Mouse (Mus musculus) Patski (cell line): Measurements from ENCODE around the gene Rgsl1. TPM values are rescaled to one million over a fixed set of nuclear protein-coding genes. Genes with fewer than 3 reads are reported as not detected.

Experiments
- ATAC-seq: fragments of 100-300 bp; one replicate; pipeline ENCODE4 v1.8.0; 2021
- CTCF ChIA-PET: fragments of 350-600 bp; sonication (Branson Sonifier 250); formaldehyde crosslinking; loops from one replicate; lab custom pipeline; 2022; ENCODE audit warnings: inconsistent platforms; lab: Charles Lee
- POLR2A ChIA-PET: fragments of 350-600 bp; sonication (Branson Sonifier 250); formaldehyde crosslinking; loops from one replicate; lab custom pipeline; 2022; ENCODE audit warnings: antibody characterized with exemption, inconsistent platforms; lab: Charles Lee
- DNase-seq: peaks from one replicate; pipeline ENCODE4 v3.0.0-alpha.2; 2011; ENCODE audit warnings: low read depth, low spot score
- H3K27me3 ChIP-seq: fragments of 371-371 bp; one replicate; pipeline ENCODE4 v1.5.1; 2021
- CTCF ChIP-seq: fragments of 100-300 bp; IDR thresholded peaks from one replicate; pipeline ENCODE4 v1.5.1; 2021
- in situ Hi-C: fragments of 300-500 bp; cut with MboI; formaldehyde crosslinking; loops from 3 replicates; pipeline ENCODE4 v1.11.1; 2018; ENCODE audit warnings: low pct_unique_long_range_greater_than_20kb, mixed read lengths
- polyA plus RNA-seq: library from polyadenylated mRNA; unstranded; gene quantifications from one replicate; pipeline ENCODE4 v1.2.3, GENCODE M21; 2021

Rgsl1 gene
- polyA plus RNA-seq, 1 experiment from 2014 or later: 0.05 TPM

DNA sequence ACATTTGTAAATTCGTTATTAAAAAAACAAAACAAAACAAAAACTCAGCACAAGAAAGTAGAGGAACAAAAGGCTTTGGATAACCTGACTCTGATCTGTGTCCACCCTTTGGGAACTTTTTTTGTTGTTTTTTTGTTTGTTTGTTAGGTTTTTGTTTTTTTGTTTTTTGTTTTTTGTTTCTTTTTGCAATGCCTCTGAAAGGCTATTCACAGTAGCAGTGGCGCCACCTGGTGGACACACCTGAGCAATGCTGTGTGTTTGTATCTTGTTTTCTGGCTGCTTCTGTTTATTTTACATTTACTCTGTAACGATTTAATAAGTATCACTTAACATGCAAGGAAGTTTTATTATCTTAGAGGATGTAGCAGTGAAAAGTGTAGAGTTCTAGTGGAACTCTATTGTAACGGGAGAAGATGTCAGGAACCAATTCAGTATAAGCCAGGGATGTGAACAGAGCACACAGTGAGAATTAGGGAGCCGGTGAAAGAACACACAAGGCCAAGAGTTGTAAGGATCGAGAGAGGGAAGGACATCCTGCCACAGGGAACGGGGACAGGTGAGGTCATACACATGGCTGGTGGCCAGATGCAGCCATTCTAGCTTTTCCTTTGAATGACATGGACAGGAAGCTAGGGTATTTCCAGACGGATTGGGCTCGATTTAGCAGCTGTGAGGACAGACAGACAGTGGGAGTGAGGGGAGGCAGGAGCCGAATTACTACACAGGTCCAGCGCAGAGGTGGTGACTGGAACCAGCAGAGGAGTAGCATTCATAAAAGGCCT lies 101.4 kb downstream of the Rgsl1 start:
- no peak for DNase-seq
- ChIA-PET POLR2A (interaction anchor here (0.5 to 0.9 kb wide), 3 partner anchors 184 to 254 kb away, joined by 3 to 6 read pairs (median 4); no protein-coding TSS in a partner anchor), CTCF (interaction anchor here (0.7 to 2.0 kb wide), 4 partner anchors 11 to 191 kb away, joined by 3 to 14 read pairs (median 4); no protein-coding TSS in a partner anchor)
- no peak for ATAC-seq
- peak; percentile 91 for TF ChIP-seq CTCF
- in situ Hi-C loops: loop anchor here (10.0 kb wide), 3 partner anchors 308 to 698 kb away; no protein-coding TSS in a partner anchor
- H3K27me3 ChIP-seq: no peaks in the 10 kb centered on the region

DNA sequence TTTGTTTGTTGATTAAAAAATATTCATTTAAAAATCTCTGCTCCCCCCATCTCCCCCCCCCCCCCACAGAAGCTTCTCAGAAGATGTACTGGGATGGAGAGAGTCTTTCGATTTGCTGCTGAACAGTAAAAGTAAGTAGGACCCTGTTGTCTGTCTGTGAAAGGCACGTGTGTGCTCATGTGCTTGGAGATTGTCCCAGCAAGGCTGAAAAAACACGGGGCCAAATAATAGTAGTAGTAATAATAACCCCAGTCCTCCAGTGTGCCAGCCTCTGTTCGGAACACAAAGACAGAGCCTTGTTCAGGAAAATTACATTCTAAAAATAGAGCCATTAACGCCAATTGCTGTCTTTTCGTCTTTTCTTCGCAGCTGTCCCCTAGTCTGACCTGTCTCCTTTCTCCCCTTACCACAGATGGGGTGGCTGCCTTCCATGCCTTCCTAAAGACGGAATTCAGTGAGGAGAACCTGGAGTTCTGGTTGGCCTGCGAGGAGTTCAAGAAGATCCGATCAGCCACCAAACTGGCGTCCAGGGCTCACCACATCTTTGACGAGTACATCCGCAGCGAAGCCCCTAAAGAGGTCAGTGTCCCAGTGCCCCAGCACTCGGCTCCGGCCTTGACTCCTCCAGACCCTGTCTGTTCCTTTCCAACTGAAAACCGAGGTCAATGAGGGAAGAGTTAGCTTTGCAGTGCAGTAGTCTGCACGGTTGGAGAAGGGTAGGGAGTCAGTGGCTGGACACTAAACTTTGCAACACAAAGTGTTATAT lies 102.2 kb downstream of the Rgsl1 start:
- ChIA-PET POLR2A (interaction anchor here (0.6 kb wide), 1 partner anchor 195 kb away, joined by 5 read pairs; no protein-coding TSS in a partner anchor), CTCF (interaction anchor here (0.8 to 2.0 kb wide), 5 partner anchors 8 to 184 kb away, joined by 3 to 5 read pairs (median 4); no protein-coding TSS in a partner anchor)
- H3K27me3 ChIP-seq: no peaks in the 10 kb centered on the region
- no peak for TF ChIP-seq CTCF
- in situ Hi-C loops: loop anchor here (10.0 kb wide), 3 partner anchors 307 to 697 kb away; no protein-coding TSS in a partner anchor
- no peak for DNase-seq
- no peak for ATAC-seq

DNA sequence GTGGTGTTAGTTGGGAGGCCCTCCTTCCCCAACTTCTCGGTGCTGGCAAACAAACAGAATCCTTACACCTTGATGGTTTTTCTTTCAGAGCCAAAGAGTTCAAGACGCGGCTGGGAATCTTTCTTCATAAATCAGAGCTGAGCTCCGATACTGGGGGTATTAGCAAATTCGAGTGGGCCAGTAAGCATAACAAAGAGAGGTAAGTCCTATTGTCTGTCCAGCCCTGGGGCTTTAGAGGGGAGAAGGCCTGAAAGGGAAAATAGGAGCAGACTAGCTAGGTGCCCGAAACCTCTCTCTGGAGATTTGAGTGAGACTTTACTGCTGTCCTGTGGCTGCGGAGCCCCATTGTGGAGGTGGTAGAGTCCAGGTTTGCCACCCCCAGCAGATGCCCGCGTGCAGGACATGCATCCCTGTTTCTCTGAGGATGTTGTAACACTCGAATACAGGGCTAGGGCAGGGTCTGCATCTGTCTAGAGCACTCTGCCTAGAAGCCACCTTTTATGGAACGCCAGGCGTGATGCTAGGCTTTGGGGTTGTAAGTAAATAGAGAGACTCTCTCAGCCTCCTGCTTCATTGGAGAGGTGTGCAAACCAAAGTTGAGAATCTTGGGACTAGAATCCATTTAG lies 103.1 kb downstream of the Rgsl1 start:
- no peaks in the 10 kb centered on the region for H3K27me3 ChIP-seq
- ATAC-seq (no peak), DNase-seq (no peak)
- TF ChIP-seq CTCF: no peak
- in situ Hi-C loops: loop anchor here (10.0 kb wide), 3 partner anchors 306 to 696 kb away; no protein-coding TSS in a partner anchor
- ChIA-PET POLR2A (no interaction called here), CTCF (interaction anchor here (0.8 to 2.0 kb wide), 4 partner anchors 9 to 184 kb away, joined by 3 to 5 read pairs (median 4); no protein-coding TSS in a partner anchor)

DNA sequence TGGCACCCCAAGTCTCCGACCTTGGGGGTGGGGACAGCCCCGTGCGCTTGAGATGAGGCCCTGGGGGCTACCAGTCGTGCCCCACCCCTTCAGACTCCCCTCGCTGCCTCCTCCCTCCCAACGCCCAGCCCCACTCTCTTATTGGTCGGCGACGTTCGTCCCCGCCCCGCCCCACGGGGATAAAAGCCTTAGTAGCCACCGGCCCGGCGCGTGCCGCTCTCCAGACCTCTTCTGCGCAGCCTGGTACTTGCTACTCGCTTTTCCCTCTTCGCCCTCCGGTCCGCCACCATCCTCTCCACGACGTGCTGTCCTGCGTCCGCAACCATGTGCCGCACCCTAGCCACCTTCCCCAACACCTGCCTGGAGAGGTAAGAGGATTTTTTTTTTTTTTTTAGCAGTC lies 103.8 kb downstream of the Rgsl1 start, which contains the start of gene Rgs16:
Rgs16 (plus strand) TSS at position 205 of the 400 bp plus-strand sequence.
- in situ Hi-C loops: loop anchor here (10.0 kb wide), 3 partner anchors 305 to 695 kb away; no protein-coding TSS in a partner anchor
- no peaks in the 10 kb centered on the region for H3K27me3 ChIP-seq
- ATAC-seq: no peak

DNA sequence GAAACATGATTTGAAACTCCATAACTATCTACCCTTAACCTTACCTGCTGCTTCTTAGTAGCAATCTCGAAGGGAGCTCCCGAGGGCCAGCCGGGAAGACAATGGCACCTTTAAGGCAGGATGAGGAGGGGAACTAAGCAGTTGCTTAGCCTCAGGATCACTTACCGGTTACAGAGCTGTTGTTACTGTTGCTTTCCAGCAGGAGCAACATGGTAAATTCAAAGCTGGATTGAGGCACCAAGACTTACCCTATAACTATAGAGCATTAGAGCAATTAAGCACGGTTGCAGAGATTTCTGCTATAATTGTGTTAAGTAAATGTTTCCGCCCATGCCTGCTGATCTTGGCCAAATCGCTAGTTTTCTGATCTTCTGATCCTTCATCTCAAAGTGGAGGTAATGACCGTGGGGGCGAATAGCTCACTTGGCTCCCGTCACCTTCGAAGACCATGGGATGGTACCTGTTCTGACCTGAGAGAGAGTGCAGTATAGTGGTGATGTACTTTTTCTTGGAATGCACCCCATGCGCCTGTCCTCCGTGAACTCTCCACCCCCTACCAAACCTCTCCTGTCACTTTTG lies 104.4 kb downstream of the Rgsl1 start:
- POLR2A ChIA-PET: no interaction called here
- no peak for ATAC-seq
- no peak for TF ChIP-seq CTCF
- no peaks in the 10 kb centered on the region for H3K27me3 ChIP-seq
- DNase-seq: no peak
- CTCF ChIA-PET: no interaction called here
- in situ Hi-C loops: loop anchor here (10.0 kb wide), 3 partner anchors 305 to 695 kb away; no protein-coding TSS in a partner anchor

More for the DNA sequence above, 103.8 kb downstream of the Rgsl1 start, which contains the start of gene Rgs16:
- CTCF ChIA-PET: interaction anchor here (1.2 to 2.0 kb wide), 2 partner anchors 9 to 11 kb away, joined by 3 to 5 read pairs; no protein-coding TSS in a partner anchor
- no peak for TF ChIP-seq CTCF
- POLR2A ChIA-PET: no interaction called here
- DNase-seq: no peak

DNA sequence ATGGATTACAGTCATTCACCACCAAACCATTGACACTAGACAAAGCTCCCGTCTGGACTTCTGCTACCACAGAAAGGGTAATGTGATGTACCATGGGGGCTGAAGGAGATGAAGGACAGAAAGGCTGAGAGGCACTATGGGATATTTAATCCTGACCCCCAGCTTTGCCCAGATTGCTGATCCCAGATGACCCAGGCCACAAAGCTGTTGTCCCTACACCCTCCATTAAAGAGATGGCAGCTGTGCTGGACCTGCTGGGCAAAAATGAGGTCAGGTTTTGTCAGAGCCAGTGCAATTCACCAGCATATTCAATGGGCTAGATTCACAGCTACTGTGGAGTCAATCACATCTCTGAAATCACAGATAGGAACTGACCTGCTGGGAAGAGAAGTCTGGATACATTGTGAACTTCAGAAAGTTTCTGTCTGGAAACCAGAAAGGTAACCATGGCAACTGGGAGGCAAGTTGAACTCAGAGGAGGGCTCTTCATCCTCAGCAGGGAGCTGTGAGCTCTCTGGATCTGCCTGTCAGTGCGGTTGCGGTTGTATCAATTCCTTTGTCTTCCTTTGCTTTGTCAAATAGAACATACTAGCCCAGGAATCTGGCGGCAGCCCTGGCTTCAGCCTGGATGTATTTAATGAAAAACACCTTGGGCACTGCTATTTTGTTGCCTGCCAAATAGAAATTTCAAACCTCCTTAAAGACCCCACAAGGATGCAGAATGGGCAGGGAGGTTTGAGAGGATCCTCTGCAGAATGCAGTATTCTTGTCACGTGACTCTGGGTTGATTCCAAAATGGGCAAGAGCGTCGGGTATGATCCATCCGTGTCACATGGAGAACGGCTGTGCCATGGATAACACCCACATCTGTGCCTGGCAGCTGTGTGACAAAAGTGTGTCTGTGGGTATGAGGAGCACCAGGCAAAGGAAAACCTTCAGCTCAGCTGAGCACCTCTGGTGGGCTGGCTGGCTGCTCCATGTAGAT lies 106.5 kb downstream of the Rgsl1 start:
- H3K27me3 ChIP-seq: no peaks in the 10 kb centered on the region
- POLR2A ChIA-PET: interaction anchor here (0.6 to 1.4 kb wide), 2 partner anchors 14 to 159 kb away, joined by 3 read pairs; no protein-coding TSS in a partner anchor
- no peak for TF ChIP-seq CTCF
- no peak for DNase-seq
- no peak for ATAC-seq
- in situ Hi-C loops: no loop called here
- CTCF ChIA-PET: interaction anchor here (1.4 to 2.3 kb wide), 3 partner anchors 50 to 181 kb away, joined by 3 to 7 read pairs (median 5); no protein-coding TSS in a partner anchor

DNA sequence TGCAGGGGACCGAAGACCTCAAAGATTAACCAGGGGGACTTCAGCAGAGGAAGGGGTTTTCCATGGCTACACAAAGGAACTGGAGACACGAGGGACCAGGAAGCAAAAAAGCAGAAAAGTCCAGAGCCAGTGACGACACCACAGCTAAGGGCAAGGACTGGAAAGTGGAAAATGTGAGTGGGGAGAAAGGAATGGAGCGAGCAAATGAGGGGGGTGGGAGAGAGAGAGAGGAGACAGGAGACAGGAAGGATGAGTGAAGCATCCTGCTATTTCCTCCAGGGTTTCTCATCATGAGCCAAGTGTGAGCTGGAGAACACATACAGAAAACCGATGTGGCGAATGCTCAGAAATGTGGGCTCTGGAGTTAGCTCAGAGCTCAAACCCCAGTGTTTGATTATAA lies 107.8 kb downstream of the Rgsl1 start:
- no peak for TF ChIP-seq CTCF
- in situ Hi-C loops: no loop called here
- no peaks in the 10 kb centered on the region for H3K27me3 ChIP-seq
- POLR2A ChIA-PET: interaction anchor here (0.5 to 1.4 kb wide), 3 partner anchors 12 to 816 kb away, joined by 3 to 4 read pairs (median 3); no protein-coding TSS in a partner anchor
- DNase-seq (no peak), ATAC-seq (no peak)
- CTCF ChIA-PET: interaction anchor here (2.1 kb wide), 1 partner anchor 180 kb away, joined by 5 read pairs; no protein-coding TSS in a partner anchor

DNA sequence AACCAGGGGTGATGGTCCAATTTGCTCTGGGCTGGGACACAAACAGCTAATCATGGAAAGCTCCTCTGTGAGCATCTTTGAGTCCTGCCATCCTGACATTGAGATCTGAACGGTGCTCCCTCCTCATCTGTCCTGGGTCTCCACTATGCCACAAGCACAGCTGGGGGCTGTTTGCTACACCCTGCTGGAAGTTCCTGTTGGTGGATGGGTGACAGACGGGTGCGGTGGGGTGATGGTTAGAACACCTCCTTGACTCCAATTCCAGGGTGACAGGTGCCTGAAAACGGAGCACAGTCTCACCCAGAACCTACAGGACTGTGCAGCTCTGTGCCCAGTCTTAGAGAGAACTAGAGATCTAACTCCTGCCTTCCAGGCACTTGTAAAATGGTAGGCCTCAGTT lies 109.1 kb downstream of the Rgsl1 start:
- no peak for ATAC-seq
- no peak for TF ChIP-seq CTCF
- in situ Hi-C loops: no loop called here
- DNase-seq: no peak
- H3K27me3 ChIP-seq: no peaks in the 10 kb centered on the region
- ChIA-PET CTCF (interaction anchor here (0.9 kb wide), 1 partner anchor 220 kb away, joined by 3 read pairs; no protein-coding TSS in a partner anchor), POLR2A (no interaction called here)
